Mouse (Mus musculus) retina, embryonic 14.5 days (tissue): Measurements from ENCODE around the gene Camp.

ENCODE experiments used
- DNase-seq: peaks from one replicate; pipeline ENCODE4 v3.0.0-alpha.2; 2015; ENCODE audit warnings: low spot score

The Camp gene

GRCm38 (mm10) chr9:109849312-109849758 lies at the start of gene Camp:
Gene Camp (minus strand): TSS chr9:109849617.
- DNase-seq, result no peak

- peak; percentile 24 for DNase-seq
Observed at GRCm38 (mm10) chr9:109898027-109898426, 48.6 kb upstream of the Camp start.

GRCm38 (mm10) chr9:109896253-109897150 lies 47.1 kb upstream of the Camp start:
- no peak for DNase-seq

- no peak for DNase-seq
Observed at GRCm38 (mm10) chr9:109895593-109895992, 46.2 kb upstream of the Camp start.

- DNase-seq, result peak; percentile 80
Observed at GRCm38 (mm10) chr9:109894413-109895090, 45.1 kb upstream of the Camp start.

GRCm38 (mm10) chr9:109892651-109893250 lies 43.3 kb upstream of the Camp start:
- DNase-seq, result peak; percentile 89

GRCm38 (mm10) chr9:109891501-109891900 lies 42.1 kb upstream of the Camp start:
- no peak for DNase-seq

- no peak for DNase-seq
Observed at GRCm38 (mm10) chr9:109887321-109887720, 37.9 kb upstream of the Camp start.

- no peak for DNase-seq
Observed at GRCm38 (mm10) chr9:109886259-109886658, 36.8 kb upstream of the Camp start.

GRCm38 (mm10) chr9:109879305-109879704 lies 29.9 kb upstream of the Camp start:
- DNase-seq, result no peak

- no peak for DNase-seq
Observed at GRCm38 (mm10) chr9:109877666-109878065, 28.2 kb upstream of the Camp start.

- DNase-seq, result no peak
Observed at GRCm38 (mm10) chr9:109876756-109877155, 27.3 kb upstream of the Camp start.

GRCm38 (mm10) chr9:109875695-109876601 lies 26.5 kb upstream of the Camp start:
- peak; percentile 43 for DNase-seq

GRCm38 (mm10) chr9:109874797-109875691 lies 25.6 kb upstream of the Camp start, which contains the start of gene Cdc25a:
Gene Cdc25a (plus strand): TSS chr9:109875579.
- DNase-seq, result peak; percentile 98

- no peak for DNase-seq
Observed at GRCm38 (mm10) chr9:109870983-109871572, 21.7 kb upstream of the Camp start.

GRCm38 (mm10) chr9:109866218-109866617 lies 16.8 kb upstream of the Camp start:
- DNase-seq, result no peak

- DNase-seq, result no peak
Observed at GRCm38 (mm10) chr9:109863085-109863484, 13.7 kb upstream of the Camp start.

GRCm38 (mm10) chr9:109862397-109863044 lies 13.1 kb upstream of the Camp start:
- peak; percentile 89 for DNase-seq

GRCm38 (mm10) chr9:109855947-109856346 lies 6.5 kb upstream of the Camp start:
- DNase-seq, result no peak

- no peak for DNase-seq
Observed at GRCm38 (mm10) chr9:109854341-109854740, 4.9 kb upstream of the Camp start.
